Mouse (Mus musculus) stomach, postnatal 0 days (tissue): ENCODE measurements around the gene Pip5k1a. TPM values are rescaled to one million over a fixed set of nuclear protein-coding genes. Genes with fewer than 3 reads are reported as not detected.

Source experiments
- ATAC-seq: fragments of 200-750 bp; cut with Nextera tagmentation; 2 replicates; pipeline ENCODE4 v1.8.0; 2017; ENCODE audit not compliant: low FRiP score, low TSS enrichment
- DNase-seq: peaks from one replicate; pipeline ENCODE4 v3.0.0-alpha.2; 2016; ENCODE audit warnings: low spot score
- H3K27ac ChIP-seq: fragments of 300-500 bp; sonication (generic); replicated peaks from 2 replicates; pipeline ENCODE4 v1.5.1; 2014; ENCODE audit warnings: mild to moderate bottlenecking, control low read depth
- H3K27me3 ChIP-seq: fragments of 300-500 bp; sonication (generic); 2 replicates; pipeline ENCODE4 v1.6.1; 2014; ENCODE audit warnings: low read length; ENCODE audit not compliant: control insufficient read depth, insufficient read depth
- H3K36me3 ChIP-seq: fragments of 300-500 bp; sonication (generic); 2 replicates; pipeline ENCODE4 v1.6.1; 2014; ENCODE audit warnings: low read length, mixed read lengths; ENCODE audit not compliant: control insufficient read depth, insufficient read depth
- H3K4me1 ChIP-seq: fragments of 300-500 bp; sonication (generic); replicated peaks from 2 replicates; pipeline ENCODE4 v1.6.1; 2014; ENCODE audit warnings: antibody characterized with exemption; ENCODE audit not compliant: control insufficient read depth, insufficient read depth
- H3K4me2 ChIP-seq: fragments of 300-500 bp; sonication (generic); replicated peaks from 2 replicates; pipeline ENCODE4 v1.6.1; 2014; ENCODE audit warnings: low read depth, mild to moderate bottlenecking, control low read depth, moderate library complexity
- H3K4me3 ChIP-seq: fragments of 300-500 bp; sonication (generic); 2 replicates; pipeline ENCODE4 v1.5.1; 2014; ENCODE audit warnings: low read depth, low read length, control low read depth
- H3K9ac ChIP-seq: fragments of 300-500 bp; sonication (generic); 2 replicates; pipeline ENCODE4 v1.6.1; 2014; ENCODE audit warnings: mild to moderate bottlenecking, low read length, control low read depth, mixed read lengths
- H3K9me3 ChIP-seq: fragments of 300-500 bp; sonication (generic); 2 replicates; pipeline ENCODE4 v1.6.1; 2016; ENCODE audit warnings: low read length; ENCODE audit not compliant: control insufficient read depth
- CTCF ChIP-seq: IDR thresholded peaks from 2 replicates; pipeline ENCODE4 v1.5.1; 2016; ENCODE audit warnings: antibody characterized with exemption, low read depth, mild to moderate bottlenecking, moderate library complexity
- EP300 ChIP-seq: optimal IDR thresholded peaks from 2 replicates; pipeline ENCODE3; 2016; ENCODE audit warnings: antibody characterized with exemption
- WGBS: fragments of 180-500 bp; shearing (Covaris S2); extraction: QIAGEN DNeasy Blood & Tissue Kit; methylation state at CpG from one replicate; pipeline ENCODE4 v1.1.7; 2014; 5-methylcytosine and 5-hydroxymethylcytosine counted together
- polyA plus RNA-seq: library from polyadenylated mRNA; unstranded; fragments of >200 nt; fragmentation: Nextera tagmentation; extraction: Ambion mirVana; gene quantifications from 2 replicates; pipeline ENCODE4 v1.2.1, GENCODE M21; 2015

Gene Pip5k1a
- polyA plus RNA-seq, 1 experiment from 2014 or later = 15.7 TPM

DNA sequence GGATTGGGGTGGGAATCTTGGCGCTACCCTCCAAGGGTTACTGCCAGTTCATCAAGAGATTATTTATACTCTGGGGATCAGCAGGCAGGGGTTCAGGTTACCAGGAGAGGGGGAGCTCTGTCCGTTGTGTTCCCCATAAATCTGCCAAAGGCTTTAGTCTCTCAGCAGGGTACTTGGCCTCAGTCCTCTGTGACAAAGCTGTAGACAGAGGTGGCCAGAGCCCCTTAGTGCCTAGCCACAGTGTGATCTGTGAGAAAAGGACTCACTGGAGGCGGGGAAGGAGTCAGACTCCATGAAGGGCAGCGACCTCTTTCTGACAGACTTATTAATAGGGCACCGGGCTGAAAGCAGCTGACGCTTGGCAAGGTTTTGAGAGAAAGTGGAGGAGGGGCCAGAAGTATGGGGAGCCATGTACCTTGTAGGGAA is 22.5 kb upstream of the Pip5k1a start:
- DNase-seq = no peak

DNA sequence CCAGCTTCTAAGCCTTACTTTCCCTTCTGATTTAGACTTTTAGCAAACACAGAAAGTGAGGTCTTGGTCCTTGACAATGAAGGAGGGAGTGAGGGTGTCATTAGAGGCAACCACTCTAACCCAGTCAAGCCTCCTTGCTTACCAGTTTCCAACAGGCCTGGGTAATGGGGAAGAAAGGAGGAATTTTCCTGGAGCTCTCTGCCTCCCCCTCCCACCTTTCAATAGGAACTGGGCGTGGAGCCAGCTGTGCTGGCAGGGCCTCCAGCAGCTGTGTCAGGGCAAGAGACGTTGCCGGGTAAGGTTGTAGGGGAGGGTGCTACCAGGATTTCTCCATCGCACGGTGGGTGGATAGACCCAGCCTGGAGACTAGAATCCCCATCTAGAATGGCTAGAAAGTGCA is 18.2 kb upstream of the Pip5k1a start:
- H3K27me3 ChIP-seq = no peaks in the 10 kb centered on the region
- 5% methylated on average over 5 of the region's 5 CpGs for WGBS
- H3K4me3 ChIP-seq = no peak overlapping the region
- ATAC-seq (no peak), DNase-seq (peak; percentile 66)
- no peak overlapping the region for H3K4me2 ChIP-seq
- H3K9ac ChIP-seq = peak overlapping the region; percentile 23; the same call in 1 of the 2 replicates
- 0 out of 2 replicates have a peak, but pooled peaks cover 3% of the 10 kb centered on the region for H3K4me1 ChIP-seq
- H3K27ac ChIP-seq = peak overlapping the region; percentile 9; the same call in 1 of the 2 replicates
- no peaks in the 10 kb centered on the region for H3K9me3 ChIP-seq
- H3K36me3 ChIP-seq = peaks cover 18% of the 10 kb centered on the region
- no peak for TF ChIP-seq EP300

More for the DNA sequence above, 22.5 kb upstream of the Pip5k1a start:
- Histone ChIP-seq H3K9me3 (no peaks in the 10 kb centered on the region), H3K4me1 (peaks cover 6% of the 10 kb centered on the region; the same call in 1 of the 2 replicates), H3K9ac (no peak overlapping the region), H3K27me3 (no peaks in the 10 kb centered on the region), H3K27ac (no peak overlapping the region), H3K36me3 (peaks cover 2% of the 10 kb centered on the region; the same call in 1 of the 2 replicates), H3K4me2 (no peak overlapping the region), H3K4me3 (no peak overlapping the region)
- no peak for ATAC-seq
- no peak for TF ChIP-seq EP300
- no peak for TF ChIP-seq CTCF
- WGBS = 30% methylated on average over 6 of the region's 6 CpGs

DNA sequence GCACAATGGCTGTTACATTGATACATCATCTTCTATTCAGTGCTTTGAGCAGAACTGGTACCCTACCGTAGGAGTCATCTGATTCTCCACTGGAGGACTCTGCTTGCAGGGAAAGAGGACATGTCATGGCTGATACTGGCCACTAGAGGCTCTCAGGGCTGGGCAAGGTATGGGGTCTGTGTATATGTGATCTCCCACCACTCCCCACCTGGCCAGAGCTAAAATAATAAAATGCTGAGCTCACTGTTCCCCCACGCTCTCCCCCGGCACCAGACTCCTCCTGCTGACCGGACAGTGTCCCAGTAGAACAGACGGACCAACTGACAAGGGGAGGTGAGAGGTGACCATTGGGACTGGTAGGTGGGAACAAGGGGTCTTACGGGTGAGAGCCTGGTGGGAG is 17.5 kb upstream of the Pip5k1a start, which contains the start of gene Tmod4:
Gene Tmod4, plus strand, starts transcription at position 231 of the 400 bp plus-strand sequence.
- H3K27ac ChIP-seq = peak within 1 kb of the TSS; percentile 9
- WGBS = 53% methylated on average over 6 of the region's 6 CpGs
- H3K4me1 ChIP-seq = 0 out of 2 replicates have a peak, but pooled peaks cover 3% of the 10 kb centered on the region
- H3K9ac ChIP-seq = peak within 1 kb of the TSS; percentile 23; the same call in 1 of the 2 replicates
- no peaks in the 10 kb centered on the region for H3K9me3 ChIP-seq
- ATAC-seq (peak; percentile 40; the same call in 1 of the 2 replicates), DNase-seq (peak; percentile 30)
- H3K27me3 ChIP-seq = no peaks in the 10 kb centered on the region
- H3K4me2 ChIP-seq = no peak within 1 kb of the TSS
- H3K36me3 ChIP-seq = peaks cover 19% of the 10 kb centered on the region
- no peak for TF ChIP-seq EP300
- peak; percentile 69 for TF ChIP-seq CTCF
- H3K4me3 ChIP-seq = no peak within 1 kb of the TSS

DNA sequence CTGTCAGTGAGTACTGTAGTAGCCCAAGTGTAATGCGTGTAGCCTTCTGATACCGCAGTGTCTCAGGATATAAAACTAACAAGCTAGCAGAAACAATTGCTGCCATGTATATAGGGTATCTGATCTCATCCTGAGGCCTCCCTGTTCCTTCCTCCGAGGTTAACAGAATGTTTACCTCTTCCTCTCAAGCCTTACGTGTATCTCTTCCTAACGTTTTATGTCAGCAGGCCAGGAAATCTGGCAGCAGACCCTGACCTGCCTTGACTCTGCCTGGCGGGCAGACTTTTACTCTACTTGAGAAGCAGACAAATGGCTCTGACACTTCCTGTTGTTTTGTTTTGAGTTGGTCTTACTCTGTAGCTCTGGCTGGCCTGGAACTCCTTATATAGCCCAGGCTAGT is 14.8 kb upstream of the Pip5k1a start:
- Histone ChIP-seq H3K27ac (0 out of 2 replicates have a peak overlapping the region, but pooled peaks have one; percentile 24), H3K36me3 (peaks cover 24% of the 10 kb centered on the region)

DNA sequence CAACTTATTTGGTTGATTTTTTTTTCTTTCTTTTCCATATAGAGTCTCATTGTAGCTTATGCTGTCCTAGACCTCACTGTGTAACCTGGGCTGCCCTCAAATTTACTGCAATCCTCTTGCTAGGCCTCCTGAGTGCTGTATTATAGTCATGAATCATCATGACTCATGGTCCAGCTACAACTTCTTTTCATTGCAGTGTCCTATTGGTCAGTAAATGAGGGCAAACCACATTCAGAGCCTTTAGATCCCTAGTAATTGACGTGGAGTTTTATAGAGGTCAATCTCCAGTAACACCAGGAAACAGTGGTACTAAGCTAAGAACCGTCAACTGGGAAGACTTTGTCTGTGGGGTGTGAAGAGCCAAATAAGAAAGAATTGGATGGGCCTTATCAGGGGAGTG is 11.0 kb upstream of the Pip5k1a start:
- peaks cover 27% of the 10 kb centered on the region for H3K36me3 ChIP-seq
- H3K4me2 ChIP-seq = no peak overlapping the region
- H3K27me3 ChIP-seq = no peaks in the 10 kb centered on the region
- H3K4me3 ChIP-seq = no peak overlapping the region
- H3K9me3 ChIP-seq = no peaks in the 10 kb centered on the region
- no peaks in the 10 kb centered on the region for H3K4me1 ChIP-seq
- H3K9ac ChIP-seq = no peak overlapping the region
- H3K27ac ChIP-seq = no peak overlapping the region
- 89% methylated on average over 2 of the region's 2 CpGs for WGBS
- no peak for ATAC-seq
- DNase-seq = no peak
- TF ChIP-seq EP300 = no peak

More for the DNA sequence above, 14.8 kb upstream of the Pip5k1a start:
- no peak overlapping the region for H3K4me3 ChIP-seq
- ATAC-seq (no peak), DNase-seq (no peak)
- H3K9ac ChIP-seq = no peak overlapping the region
- TF ChIP-seq EP300 (no peak), CTCF (no peak)
- no peaks in the 10 kb centered on the region for H3K27me3 ChIP-seq
- 64% methylated on average over 6 of the region's 6 CpGs for WGBS
- H3K4me1 ChIP-seq = 0 out of 2 replicates have a peak, but pooled peaks cover 3% of the 10 kb centered on the region
- H3K4me2 ChIP-seq = no peak overlapping the region
- no peaks in the 10 kb centered on the region for H3K9me3 ChIP-seq

DNA sequence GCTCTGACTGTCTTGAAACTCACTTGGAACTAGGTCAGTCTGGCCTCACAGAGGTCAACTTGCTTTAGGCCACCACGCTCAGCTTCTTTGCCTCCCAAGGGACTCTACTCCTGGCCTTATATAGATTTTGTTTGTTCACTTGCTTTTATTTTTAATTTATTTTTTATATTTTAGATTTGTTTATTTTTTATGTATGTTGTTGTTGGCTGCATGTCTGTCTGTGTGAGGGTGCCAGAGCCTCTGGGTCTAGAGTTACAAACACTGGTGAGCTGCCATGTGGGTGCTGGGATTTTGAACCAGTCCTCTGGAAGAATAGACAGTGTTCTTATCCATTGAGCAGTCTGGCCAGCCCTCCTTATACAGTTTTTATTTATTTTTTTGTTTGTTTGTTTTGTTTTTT is 6.0 kb upstream of the Pip5k1a start:
- Histone ChIP-seq H3K27me3 (no peaks in the 10 kb centered on the region), H3K4me2 (no peak overlapping the region), H3K36me3 (peaks cover 6% of the 10 kb centered on the region), H3K4me3 (no peak overlapping the region), H3K9me3 (no peaks in the 10 kb centered on the region), H3K9ac (no peak overlapping the region), H3K4me1 (no peaks in the 10 kb centered on the region), H3K27ac (no peak overlapping the region)
- TF ChIP-seq EP300 = no peak
- TF ChIP-seq CTCF = no peak
- no peak for DNase-seq
- no peak for ATAC-seq
- WGBS = 91% methylated on average over 1 of the region's 1 CpGs
